Mouse (Mus musculus) olfactory bulb, adult 2 months (tissue): ENCODE results near the gene Tbc1d16.

Source experiments
- CTCF ChIP-seq: fragments of 200-500 bp; IDR thresholded peaks from 2 replicates; pipeline ENCODE4 v1.5.1; 2012; ENCODE audit warnings: low read depth, mild to moderate bottlenecking, low read length, moderate library complexity; ENCODE audit not compliant: insufficient read depth
- POLR2A ChIP-seq: fragments of 200-500 bp; IDR thresholded peaks from 2 replicates; pipeline ENCODE4 v1.6.1; 2012; ENCODE audit warnings: mild to moderate bottlenecking, low read depth, low read length, moderate library complexity; ENCODE audit not compliant: insufficient read depth

DNA sequence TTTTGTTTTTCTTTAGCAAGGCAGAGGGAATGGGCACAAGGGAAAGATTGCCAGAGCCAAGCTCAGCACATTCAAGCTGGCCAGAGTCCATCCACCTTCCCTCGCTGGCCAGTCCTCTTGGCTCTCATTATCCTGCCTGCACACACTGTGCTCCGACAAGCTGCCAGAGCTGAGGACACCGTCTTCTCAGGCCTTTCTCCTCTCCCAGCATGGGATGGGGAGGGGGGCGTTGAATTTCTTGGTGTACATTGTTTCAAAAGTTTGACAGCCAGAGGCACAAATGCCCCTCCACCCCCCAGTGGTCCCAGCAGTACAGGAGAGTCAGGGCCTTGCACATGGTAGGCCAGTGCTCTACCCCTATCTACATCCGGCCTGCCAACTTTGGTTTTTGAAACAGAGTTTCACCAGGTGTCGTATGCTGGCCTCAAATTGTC is 39.0 kb upstream of the Tbc1d16 start:
- TF ChIP-seq CTCF (no peak), POLR2A (no peak)
